Comparison of ENCODE assay signal across 9 mouse cellular contexts in genomic region chr2:30495909-30496861, GRCm38 (mm10). TPM values are rescaled to one million over a fixed set of nuclear protein-coding genes. Genes with fewer than 3 reads are reported as not detected.
DNase-seq lines count a peak whose midpoint lies in the region; ATAC-seq lines count a peak whose summit lies in the region.
"Had no signal": no experiment of that assay in that cellular context is flagged by ENCODE, and none has a peak within 500 bp of the region (broad histone marks: within the 10 kb centered on the region; RNA-seq: fewer than 3 reads in every experiment).

No protein-coding gene starts in this region.

- peak; percentile 73 for DNase-seq in NIH3T3 (ENCODE audit: low read depth)
- peak; percentile 75 to 76 for DNase-seq in cerebellum, postnatal 14 days
- DNase-seq in gastrocnemius, postnatal 14 days, result peak; percentile 73
- DNase-seq in left cerebral cortex, adult 11 months (ENCODE audit: low spot score), result peak; percentile 54
- peak; percentile 72 for DNase-seq in lung, postnatal 25 days (ENCODE audit: low spot score)
- DNase-seq in retina, embryonic 14.5 days (ENCODE audit: low spot score), result peak; percentile 79
- peak; percentile 72 for DNase-seq in urinary bladder, postnatal 14 days (ENCODE audit: low spot score)

- intact Hi-C loops in gastrocnemius, postnatal 14 days (cut with DNase I; ENCODE audit: low total_unique reads), result loop anchor here (5.0 kb wide), 1 partner anchor 46 kb away; no protein-coding TSS in a partner anchor

- H3K27me3 ChIP-seq in hindbrain, embryonic 16.5 days (replicated peaks; ENCODE audit: control insufficient read depth, insufficient read depth, low read length), result no peaks in the 10 kb centered on the region

- H3K27ac ChIP-seq in hindbrain, embryonic 16.5 days (ENCODE audit: low read depth, low read length), result peak overlapping the region; percentile 65; the same call in 1 of the 2 replicates

- H3K4me2 ChIP-seq in hindbrain, embryonic 16.5 days (ENCODE audit: low read length), result peak overlapping the region; percentile 69

- peak; percentile 97 for ATAC-seq in hindbrain, embryonic 16.5 days

- H3K9ac ChIP-seq in hindbrain, embryonic 16.5 days (ENCODE audit: low read depth, low read length), result peak overlapping the region; percentile 48

- peaks cover 4% of the 10 kb centered on the region for H3K4me1 ChIP-seq in hindbrain, embryonic 16.5 days (ENCODE audit: control insufficient read depth, insufficient read depth, low read depth, low read length)

- no peaks in the 10 kb centered on the region for H3K9me3 ChIP-seq in hindbrain, embryonic 16.5 days (ENCODE audit: control insufficient read depth, low read length)

- peak overlapping the region; percentile 40 for H3K4me3 ChIP-seq in hindbrain, embryonic 16.5 days (ENCODE audit: low read length)
- H3K4me3 ChIP-seq: erythroblast, embryonic 14.5 days had no signal

- WGBS in hindbrain, embryonic 16.5 days, result 27% methylated on average over 22 of the region's 22 CpGs

- no peaks in the 10 kb centered on the region for H3K36me3 ChIP-seq in hindbrain, embryonic 16.5 days (ENCODE audit: control insufficient read depth, insufficient read depth, low read length)

RNA-seq across cellular contexts. Expression of gene Ier5l, which starts 22.2 kb away (rescaled TPM):
- total RNA-seq in gastrocnemius, postnatal 14 days (2021), result 1 to 10 TPM; 3.5 to 4.2 TPM
- polyA plus RNA-seq in hindbrain, embryonic 16.5 days (2015; fragmentation: Nextera tagmentation; extraction: Ambion mirVana), result 1.2 and 1.4 TPM in 2 replicates

Comparison
In these comparisons a context has a peak if more than half of its experiments do, and no peak if none do; other contexts are left out.
1. Peak in every context shown above with its lines: DNase-seq, ATAC-seq, H3K4me3 ChIP-seq and H3K27ac ChIP-seq.